Mouse (Mus musculus): ENCODE measurements at regions not wholly inside any gene's neighbourhood (a gene's known extent, or its start where the extent isn't known, plus 50 kb on each side); places are given as distances from the start of the nearest gene placed in this dataset.
"Not testable (repeated sequence)": the region's sequence is repeated elsewhere in the genome, so short reads cannot be mapped to it uniquely, and the experiment has no call there.

- DNase-seq, result no peak
These were observed 52.0 kb upstream of the Trpm1 start for GRCm38 (mm10) chr7:64101679-64102078.

DNA sequence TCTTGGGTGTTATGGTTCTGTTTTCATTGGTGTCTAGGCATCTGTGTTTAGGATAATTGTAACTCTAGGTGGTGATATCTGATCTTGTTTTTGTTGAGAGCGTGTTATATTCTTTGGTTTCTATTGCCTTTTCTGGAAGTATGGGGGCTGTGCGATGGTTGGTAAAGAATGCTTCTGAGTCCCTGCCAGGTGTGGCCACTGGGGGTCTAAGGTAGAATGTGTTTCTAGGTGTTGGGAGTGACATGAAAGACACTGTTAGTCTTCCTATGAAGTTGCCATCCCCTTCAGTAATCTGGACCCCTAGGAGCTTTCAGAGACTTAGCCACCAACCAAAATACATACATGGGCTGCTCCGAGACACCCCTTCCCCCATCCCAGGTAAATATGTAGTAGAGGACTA is 54.0 kb upstream of the Trpm1 start:
- DNase-seq, result no peak

DNA sequence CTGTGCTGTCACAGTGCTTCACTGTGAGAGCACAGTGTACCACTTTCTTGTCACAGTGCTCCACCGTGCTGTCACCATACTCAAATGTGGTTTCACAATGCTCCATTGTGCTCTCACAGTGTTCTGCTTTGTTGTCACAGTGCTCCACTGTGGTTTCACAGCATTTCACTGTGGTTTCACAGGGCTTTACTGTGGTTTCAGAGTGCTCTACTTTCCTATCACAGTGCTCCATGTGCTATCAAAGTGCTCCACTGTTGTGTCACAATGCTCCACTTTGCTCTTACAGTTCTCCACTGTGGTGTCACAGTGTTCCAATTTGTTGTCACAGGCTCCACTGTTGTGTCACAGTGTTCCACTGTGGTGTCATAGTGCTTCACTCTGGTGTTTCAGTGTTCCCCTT is 63.6 kb upstream of the Trpm1 start:
- DNase-seq, result no peak

DNA sequence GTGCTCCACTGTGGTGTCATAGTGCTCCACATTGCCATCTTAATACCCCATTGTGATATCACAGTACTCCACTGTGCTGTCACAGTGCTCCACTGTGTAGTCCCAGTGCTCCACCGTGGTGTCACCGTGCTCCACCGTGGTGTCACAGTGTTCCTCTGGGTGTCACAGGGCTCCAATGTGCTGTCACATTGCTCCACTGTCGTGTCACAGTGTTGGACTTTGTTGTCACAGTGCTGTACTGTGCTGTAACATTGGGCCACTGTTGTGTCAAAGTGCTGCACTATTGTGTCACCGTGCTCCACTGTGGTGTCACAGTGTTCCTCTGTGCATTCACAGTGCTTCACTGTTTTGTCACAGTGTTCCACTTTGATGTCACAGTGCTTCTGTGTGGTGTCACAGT is 64.6 kb upstream of the Trpm1 start:
- no peak for DNase-seq

DNA sequence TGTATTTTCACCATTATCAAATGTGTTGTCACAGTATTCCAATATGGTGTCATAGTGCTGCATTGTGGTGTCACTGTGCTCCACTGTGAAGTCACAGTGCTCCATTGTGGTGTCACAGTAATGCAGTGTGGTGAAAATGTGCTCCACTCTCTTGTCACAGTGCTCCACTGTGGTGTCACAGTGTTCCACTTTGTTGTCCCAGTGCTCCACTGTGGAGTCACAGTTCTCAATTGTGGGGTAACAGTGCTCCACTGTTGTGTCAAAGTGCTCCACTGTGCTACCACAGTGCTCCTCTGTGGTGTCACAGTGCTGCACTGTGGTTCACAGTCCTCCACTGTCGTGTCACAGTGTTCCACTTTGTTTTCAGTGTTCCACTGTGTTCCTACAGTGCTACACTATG is 69.7 kb upstream of the Trpm1 start:
- DNase-seq, result not testable (repeated sequence)

DNA sequence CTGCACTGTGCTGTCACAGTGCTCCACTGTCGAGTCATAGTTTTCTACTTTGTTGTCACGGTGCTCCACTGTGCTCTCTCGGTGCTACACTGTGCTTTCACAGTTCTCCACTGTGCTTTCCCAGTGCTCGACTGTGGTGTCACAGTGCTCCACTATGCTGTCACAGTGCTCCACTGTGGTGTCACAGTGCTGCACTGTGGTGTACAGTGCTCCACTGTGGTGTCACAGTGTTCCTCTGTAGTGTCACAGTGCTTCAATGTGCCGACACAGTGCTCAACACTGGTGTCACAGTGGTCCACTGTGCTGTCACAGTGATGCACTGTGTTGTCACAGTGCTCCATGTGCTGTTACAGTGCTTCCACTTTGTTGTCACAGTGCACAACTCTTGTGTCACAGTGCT is 71.0 kb upstream of the Trpm1 start:
- DNase-seq, result no peak

GRCm38 (mm10) chr7:64082201-64082600 is 71.4 kb upstream of the Trpm1 start:
- no peak for DNase-seq

GRCm38 (mm10) chr7:64081618-64082017 is 72.0 kb upstream of the Trpm1 start:
- DNase-seq, result no peak

- no peak for DNase-seq
These were observed 72.6 kb upstream of the Trpm1 start for GRCm38 (mm10) chr7:64081019-64081418.

GRCm38 (mm10) chr7:64079301-64079700 is 74.3 kb upstream of the Trpm1 start:
- no peak for DNase-seq

- no peak for DNase-seq
These were observed 75.0 kb upstream of the Trpm1 start for GRCm38 (mm10) chr7:64078646-64079045.

DNA sequence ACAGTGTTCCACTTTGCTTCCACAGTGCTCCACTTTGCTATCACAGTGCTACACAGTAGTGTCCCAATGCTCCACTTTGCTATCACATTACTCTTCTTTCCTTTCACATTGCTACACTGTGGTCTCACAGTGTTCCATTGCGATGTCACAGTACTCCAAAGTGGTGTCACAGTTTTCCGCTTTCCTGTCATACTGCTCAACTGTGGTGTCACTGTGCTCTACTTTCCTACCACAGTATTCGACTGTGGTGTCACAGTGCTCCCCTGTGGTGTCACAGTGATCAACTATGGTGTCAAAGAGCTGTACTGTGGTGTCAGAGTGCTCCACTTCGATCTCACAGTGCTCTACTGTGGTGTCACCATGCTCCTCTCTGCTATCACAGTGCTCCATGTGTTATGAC is 76.1 kb upstream of the Trpm1 start:
- DNase-seq, result no peak

GRCm38 (mm10) chr7:64076764-64077360 is 76.8 kb upstream of the Trpm1 start:
- DNase-seq, result no peak

DNA sequence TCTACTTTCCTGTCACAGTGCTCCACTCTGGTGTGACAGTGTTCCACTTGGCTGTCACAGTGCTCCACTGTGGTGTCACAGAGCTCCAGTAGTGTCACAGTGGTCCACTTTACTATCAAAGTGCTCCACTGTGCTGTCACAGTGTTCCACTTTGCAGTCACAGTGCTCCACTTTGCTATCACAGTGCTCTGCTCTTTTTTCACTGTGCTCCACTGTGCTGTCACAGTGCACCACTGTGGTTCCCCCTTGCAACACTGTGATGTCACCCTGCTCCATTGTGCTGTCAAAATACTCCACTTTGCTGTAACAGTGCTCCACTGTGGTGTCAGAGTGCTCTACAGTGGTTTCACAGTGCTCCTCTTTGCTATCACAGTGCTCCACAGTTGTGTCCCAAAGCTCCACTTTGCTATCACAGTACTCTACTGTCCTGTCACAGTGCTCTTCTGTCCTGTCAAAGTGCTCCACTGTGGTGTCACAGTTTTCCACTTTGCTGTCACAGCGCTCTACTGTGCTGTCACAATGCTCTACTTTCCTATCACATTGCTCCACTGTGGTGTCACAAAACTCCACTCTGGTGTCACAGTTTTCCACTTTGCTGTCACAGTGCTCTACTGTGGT is 77.8 kb upstream of the Trpm1 start:
- DNase-seq, result no peak

DNA sequence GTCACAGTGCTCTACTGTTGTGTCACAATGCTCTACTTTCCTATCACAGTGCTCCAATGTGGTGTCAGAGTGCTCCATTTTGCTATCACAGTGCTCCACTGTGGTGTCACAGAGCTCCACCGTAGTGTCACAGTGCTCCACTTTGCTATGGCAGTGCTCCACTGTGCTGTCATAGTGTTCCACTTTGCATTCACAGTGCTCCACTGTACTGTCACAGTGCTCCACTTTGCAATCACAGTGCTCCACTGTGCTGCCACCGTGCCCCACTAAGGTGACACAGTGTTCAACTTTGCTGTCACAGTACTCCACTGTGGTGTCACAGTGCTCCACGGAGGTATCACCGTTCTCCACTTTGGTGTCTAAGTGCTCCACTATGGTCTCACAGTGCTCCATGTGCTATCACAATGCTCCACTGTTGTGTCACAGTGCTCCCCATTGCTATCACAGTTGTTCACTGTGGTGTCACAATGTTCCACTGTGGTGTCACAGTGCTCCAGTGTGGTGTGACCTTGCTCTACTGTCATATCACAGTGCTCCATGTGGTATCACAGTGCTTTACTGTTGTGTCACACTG is 78.9 kb upstream of the Trpm1 start:
- no peak for DNase-seq

DNA sequence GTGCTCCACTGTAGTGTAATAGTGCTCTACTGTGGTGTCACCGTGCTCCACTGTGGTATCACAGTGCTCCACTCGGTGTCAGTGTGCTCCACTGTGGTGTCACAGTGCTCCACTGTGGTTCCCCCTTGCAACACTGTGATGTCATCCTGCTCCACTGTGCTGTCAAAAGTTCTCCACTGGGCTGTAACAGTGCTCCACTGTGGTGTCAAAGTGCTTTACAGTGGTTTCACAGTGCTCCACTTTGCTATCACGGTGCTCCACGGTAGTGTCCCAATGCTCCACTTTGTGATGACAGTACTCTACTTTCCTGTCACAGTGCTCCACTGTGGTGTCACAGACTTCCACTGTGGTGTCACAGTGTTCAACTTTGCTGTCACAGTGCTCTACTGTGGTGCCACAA is 79.4 kb upstream of the Trpm1 start:
- DNase-seq, result no peak

GRCm38 (mm10) chr7:64073781-64074180 is 79.9 kb upstream of the Trpm1 start:
- no peak for DNase-seq

DNA sequence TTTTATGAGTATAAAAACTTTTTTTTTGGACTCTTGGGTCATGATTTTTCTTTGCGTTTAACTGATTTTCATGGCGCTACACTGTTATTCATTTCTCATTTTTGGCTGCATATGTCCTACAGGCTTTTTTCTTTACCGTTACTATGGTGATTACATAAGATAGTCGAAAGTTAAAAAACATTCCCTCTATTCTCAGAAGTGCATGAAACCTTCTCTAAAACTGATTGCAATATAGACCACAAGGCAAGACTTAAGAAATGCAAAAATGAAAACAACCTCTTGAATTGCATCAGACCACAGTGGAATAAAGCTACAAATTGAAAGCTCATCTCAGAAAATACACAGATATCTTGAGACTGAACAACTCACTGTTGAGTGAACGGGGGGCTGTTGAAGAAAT is 82.7 kb upstream of the Trpm1 start:
- no peak for DNase-seq

GRCm38 (mm10) chr7:64065529-64066247 is 87.9 kb upstream of the Trpm1 start:
- no peak for DNase-seq

DNA sequence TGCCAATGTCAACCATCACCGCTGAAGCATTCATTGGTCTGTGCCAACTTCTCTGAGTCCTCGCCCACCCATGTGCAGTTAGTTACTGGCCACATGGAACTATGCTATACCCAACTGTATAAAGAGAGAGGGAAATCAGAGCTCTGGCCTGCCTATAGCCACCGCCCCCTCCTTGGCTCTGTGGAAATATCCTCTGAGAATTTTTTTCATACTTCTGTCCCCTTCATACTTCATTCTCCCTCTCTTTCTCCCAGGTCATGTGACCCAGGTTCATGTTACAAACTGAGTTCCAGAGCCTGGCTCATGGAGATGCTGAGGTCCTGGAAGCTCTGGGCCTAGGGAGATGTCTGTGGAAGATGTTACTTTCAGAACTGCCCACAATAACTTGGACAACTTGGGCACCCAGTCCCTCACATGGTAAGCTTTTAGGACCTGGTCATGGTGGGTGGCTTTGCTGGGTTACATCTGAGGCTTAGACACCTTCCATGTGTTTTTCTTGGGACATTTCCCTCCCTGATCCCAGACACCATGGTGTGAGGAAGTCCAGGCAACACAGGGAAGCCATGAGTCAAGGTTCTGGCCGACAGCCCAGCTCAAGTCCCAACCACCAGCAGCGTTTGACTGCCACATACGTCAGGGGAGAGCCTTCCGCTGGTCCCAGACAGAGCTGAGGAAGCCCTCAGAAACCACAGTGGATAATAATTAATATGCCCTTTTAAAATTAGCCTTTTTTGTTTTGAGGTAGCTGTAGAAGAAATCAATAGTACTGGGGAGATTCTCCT is 89.0 kb upstream of the Trpm1 start:
- DNase-seq, result peak; percentile 75

DNA sequence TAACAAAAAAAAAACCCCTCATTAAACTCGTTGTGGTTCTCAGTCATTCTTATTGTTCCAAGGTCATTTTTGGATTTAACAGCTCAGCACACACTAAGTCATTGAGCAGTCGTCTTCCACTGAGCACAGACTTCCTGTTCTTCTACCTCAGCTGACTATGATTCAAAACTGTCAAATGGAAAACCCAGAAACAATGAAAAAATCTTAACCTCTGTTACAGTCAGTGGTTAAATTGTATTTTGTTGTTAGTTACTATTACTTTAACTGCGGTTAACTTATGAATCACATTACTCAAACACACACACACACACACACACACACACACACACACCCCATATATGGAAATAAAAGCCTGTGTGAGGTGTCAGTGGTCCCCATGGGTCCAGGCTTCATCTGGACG is 92.5 kb upstream of the Trpm1 start:
- no peak for DNase-seq

DNA sequence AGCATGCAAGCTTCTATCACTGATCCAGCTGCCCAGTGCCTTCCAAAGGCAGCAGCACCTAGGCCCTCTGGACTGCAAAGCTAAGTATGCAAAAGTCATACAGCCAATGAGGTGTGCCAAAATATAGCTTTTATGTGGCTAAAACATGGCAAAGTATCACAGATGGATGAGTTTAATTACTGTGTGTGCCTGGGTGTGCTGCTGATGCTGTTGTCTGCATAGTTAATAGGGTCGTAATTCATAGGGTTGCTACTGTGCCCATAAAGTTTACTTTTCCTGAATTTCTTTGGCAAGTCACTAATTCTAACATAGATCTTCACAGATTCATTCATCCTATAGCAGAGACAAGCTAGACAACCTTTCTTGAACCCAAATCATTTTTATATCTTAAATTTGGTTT is 93.1 kb upstream of the Trpm1 start:
- no peak for DNase-seq

GRCm38 (mm10) chr7:64060051-64060450 is 93.6 kb upstream of the Trpm1 start:
- peak; percentile 54 for DNase-seq

Data from adrenal gland, postnatal 10 days (tissue).